Mouse (Mus musculus) liver, embryonic 14.5 days (tissue): ENCODE measurements around the gene Fhl2. TPM values are rescaled to one million over a fixed set of nuclear protein-coding genes. Genes with fewer than 3 reads are reported as not detected.

Experiments used
- ATAC-seq: fragments of 200-750 bp; cut with Nextera tagmentation; 2 replicates; pipeline ENCODE4 v1.8.0; 2017; ENCODE audit warnings: moderate number of reproducible peaks, mild to moderate bottlenecking, moderate library complexity; ENCODE audit not compliant: insufficient read depth
- DNase-seq, 3 experiments: peaks; one replicate each; pipeline ENCODE4 v3.0.0-alpha.2; 2012 to 2013; ENCODE audit warnings: low read depth in 3 of 3, low spot score in 3 of 3
- H3K27ac ChIP-seq: fragments of 300-500 bp; sonication (generic); 2 replicates; pipeline ENCODE4 v1.5.1; 2014; ENCODE audit warnings: moderate library complexity, mild to moderate bottlenecking, control low read depth, inconsistent platforms
- H3K27me3 ChIP-seq: fragments of 300-500 bp; sonication (generic); 2 replicates; pipeline ENCODE4 v1.6.1; 2014; ENCODE audit warnings: mild to moderate bottlenecking, low read length, moderate library complexity; ENCODE audit not compliant: control insufficient read depth, insufficient read depth
- H3K36me3 ChIP-seq: fragments of 300-500 bp; sonication (generic); replicated peaks from 2 replicates; pipeline ENCODE4 v1.6.1; 2014; ENCODE audit warnings: low read depth; ENCODE audit not compliant: control insufficient read depth, insufficient read depth
- H3K4me1 ChIP-seq, 2 experiments: fragments of 200-500 bp in 1 of 2; fragments of 300-500 bp in 1 of 2; sonication (generic) in 1 of 2; replicated peaks; 2 replicates each; pipeline ENCODE4 v1.6.1; 2012 to 2014; ENCODE audit warnings: antibody characterized with exemption in 1 of 2, inconsistent platforms in 1 of 2, low read length in 1 of 2; ENCODE audit not compliant: control insufficient read depth in 2 of 2, insufficient read depth in 2 of 2
- H3K4me2 ChIP-seq: fragments of 300-500 bp; sonication (generic); 2 replicates; pipeline ENCODE4 v1.6.1; 2014; ENCODE audit warnings: low read depth, mild to moderate bottlenecking, control low read depth, moderate library complexity
- H3K4me3 ChIP-seq, 2 experiments: fragments of 200-500 bp in 1 of 2; fragments of 300-500 bp in 1 of 2; sonication (generic) in 1 of 2; 2 replicates each; pipeline ENCODE4 v1.5.1; 2012 to 2014; ENCODE audit warnings: low read depth in 2 of 2, low read length in 2 of 2, mild to moderate bottlenecking in 2 of 2, control low read depth in 1 of 2, inconsistent platforms in 1 of 2, moderate library complexity in 1 of 2; ENCODE audit not compliant: insufficient read depth in 1 of 2
- H3K9ac ChIP-seq: fragments of 300-500 bp; sonication (generic); replicated peaks from 2 replicates; pipeline ENCODE4 v1.6.1; 2014; ENCODE audit warnings: mild to moderate bottlenecking, control low read depth, moderate library complexity
- H3K9me3 ChIP-seq: fragments of 300-500 bp; sonication (generic); 2 replicates; pipeline ENCODE4 v1.6.1; 2016; ENCODE audit warnings: low read length, mixed read lengths; ENCODE audit not compliant: control insufficient read depth
- CTCF ChIP-seq: IDR thresholded peaks from 2 replicates; pipeline ENCODE4 v1.5.1; 2016; ENCODE audit warnings: antibody characterized with exemption, low read depth, control low read depth
- EP300 ChIP-seq: IDR thresholded peaks from 2 replicates; pipeline ENCODE4 v1.6.1; 2016; ENCODE audit warnings: antibody characterized with exemption, low read depth
- WGBS: fragments of 180-500 bp; shearing (Covaris S2); extraction: QIAGEN DNeasy Blood & Tissue Kit; methylation state at CpG from one replicate; pipeline ENCODE4 v1.1.7; 2014; ENCODE audit not compliant: insufficient replicate concordance; 5-methylcytosine and 5-hydroxymethylcytosine counted together
- polyA plus RNA-seq, 2 experiments: library from polyadenylated mRNA; depleted of rRNA in 1 of 2; stranded (reverse) in 1 of 2; unstranded in 1 of 2; fragments of >200 nt; fragmentation: Nextera tagmentation in 1 of 2; extraction: Ambion mirVana in 1 of 2; gene quantifications; 2 replicates each; pipeline versions ENCODE4 v1.2.1 to v1.2.3; 2012 to 2014

Fhl2 gene
- polyA plus RNA-seq, 2 experiments: 2.3 to 2.9 TPM

DNA sequence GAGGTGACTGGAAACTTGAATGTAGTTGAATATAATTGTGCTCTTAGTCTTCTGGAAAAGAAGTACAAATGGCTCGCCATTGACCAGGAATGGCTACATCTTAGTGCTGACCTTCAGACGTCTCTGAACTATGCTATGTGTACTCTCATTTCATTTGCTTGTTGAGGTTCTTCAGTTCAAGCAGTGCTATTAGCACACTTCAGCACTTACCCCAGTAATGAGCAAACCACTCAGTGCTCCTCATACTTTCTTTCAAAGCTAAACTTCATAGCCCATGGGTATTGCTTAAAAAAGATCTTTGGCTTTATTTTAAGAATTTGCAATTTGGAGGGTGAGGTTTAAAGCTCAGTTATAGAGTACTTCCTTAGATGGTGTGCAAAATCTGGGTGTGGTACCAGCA is 88.1 kb downstream of the Fhl2 start:
- peaks cover 2% of the 10 kb centered on the region for H3K36me3 ChIP-seq
- TF ChIP-seq EP300 (no peak), CTCF (no peak)
- WGBS: 49% methylated on average over 2 of the region's 2 CpGs
- DNase-seq (no peak), ATAC-seq (no peak)
- no peak overlapping the region for H3K4me3 ChIP-seq
- 0 out of 4 replicates have a peak, but pooled peaks cover 0 to 3% of the 10 kb centered on the region in 2 experiments for H3K4me1 ChIP-seq
- H3K4me2 ChIP-seq: no peak overlapping the region
- H3K27me3 ChIP-seq: no peaks in the 10 kb centered on the region
- no peaks in the 10 kb centered on the region for H3K9me3 ChIP-seq
- H3K9ac ChIP-seq: no peak overlapping the region
- H3K27ac ChIP-seq: no peak overlapping the region

DNA sequence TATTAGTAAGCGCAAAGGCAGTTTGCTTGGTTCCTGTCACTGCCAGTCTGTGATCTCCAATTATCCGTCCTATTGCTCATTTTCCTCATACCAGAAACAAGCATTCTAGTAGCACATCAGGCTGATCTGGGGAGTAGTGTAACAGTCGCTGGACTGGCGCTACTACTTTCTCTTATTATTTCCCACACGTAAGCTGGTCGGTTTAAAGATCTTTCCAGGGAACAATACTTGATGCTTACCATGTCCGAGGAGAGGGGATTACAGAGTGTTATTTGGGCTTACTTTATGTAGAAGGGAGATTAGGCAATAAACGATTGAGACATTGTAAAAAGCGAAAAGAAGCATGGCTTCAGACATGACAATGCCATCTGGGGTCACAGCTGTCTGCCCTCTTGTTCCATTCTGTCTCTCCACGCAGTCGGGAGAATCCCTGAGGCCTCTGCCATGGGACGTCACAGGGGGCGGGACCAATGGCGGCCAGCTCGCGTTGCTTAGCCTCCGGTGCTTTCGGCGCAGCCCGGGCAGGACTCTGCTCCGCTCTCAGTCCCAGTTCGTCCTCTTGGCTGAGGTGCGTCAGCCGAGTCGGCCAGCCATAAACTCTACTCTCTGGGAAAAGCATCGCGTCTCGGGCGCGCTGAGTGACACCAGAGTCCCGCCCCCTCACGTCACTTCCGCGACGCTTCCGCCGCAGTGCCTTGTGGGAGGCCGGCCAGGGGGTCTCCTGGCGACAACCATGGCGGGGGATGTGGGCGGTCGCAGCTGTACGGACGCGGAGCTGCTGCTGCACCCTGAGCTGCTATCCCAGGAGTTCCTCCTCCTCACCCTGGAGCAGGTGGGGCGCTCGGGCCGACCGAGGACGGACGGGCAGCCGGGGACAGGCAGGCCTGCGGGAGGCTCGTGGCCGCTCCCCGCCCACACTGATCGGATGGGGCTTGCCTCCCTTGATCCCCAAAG is 98.5 kb downstream of the Fhl2 start, which contains the start of the genes Tgfbrap1 and AI597479:
Gene Tgfbrap1, minus strand, starts transcription at position 607 of the 954 bp plus-strand sequence.
Gene AI597479, plus strand, starts transcription at position 680 of the 954 bp plus-strand sequence.
- peaks cover 3% of the 10 kb centered on the region; the same call in 1 of the 2 replicates for H3K36me3 ChIP-seq
- ATAC-seq (peak; percentile 92), DNase-seq (peak; percentile 62 to 75 (median 66))
- peak within 1 kb of the TSS; percentile 97 for H3K4me2 ChIP-seq
- H3K4me1 ChIP-seq: peaks cover 2 to 5% of the 10 kb centered on the region in 2 experiments
- peak within 1 kb of the TSS; percentile 92 for H3K9ac ChIP-seq
- 2% methylated on average over 56 of the region's 57 CpGs for WGBS
- no peak for TF ChIP-seq EP300
- no peak; the same call in 1 of the 2 replicates for TF ChIP-seq CTCF
- H3K4me3 ChIP-seq: peak within 1 kb of the TSS; percentile 75 to 91
- no peaks in the 10 kb centered on the region for H3K9me3 ChIP-seq
- H3K27ac ChIP-seq: peak within 1 kb of the TSS; percentile 90
- no peaks in the 10 kb centered on the region for H3K27me3 ChIP-seq

DNA sequence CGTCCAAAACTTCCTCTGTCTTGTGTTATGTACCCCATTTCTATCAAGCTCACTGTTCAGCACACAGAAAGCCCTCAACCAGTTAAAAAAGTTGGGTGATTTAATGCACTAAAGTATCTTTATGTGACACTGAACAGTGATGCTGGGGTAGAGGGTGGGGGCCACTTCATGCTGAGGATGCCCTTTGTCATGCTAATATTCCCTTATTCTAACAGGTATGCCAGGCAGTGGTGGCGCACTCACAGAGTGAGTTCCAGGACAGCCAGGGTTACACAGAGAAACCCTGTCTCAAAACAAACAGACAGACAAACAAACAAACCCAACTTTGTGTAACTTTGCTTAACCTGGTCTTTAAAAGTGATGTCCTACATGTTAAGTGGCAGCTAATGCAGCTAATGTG is 102.6 kb downstream of the Fhl2 start:
- no peak overlapping the region for H3K27ac ChIP-seq
- no peak overlapping the region for H3K9ac ChIP-seq
- no peaks in the 10 kb centered on the region for H3K36me3 ChIP-seq
- H3K4me1 ChIP-seq: peaks cover 6 to 9% of the 10 kb centered on the region in 2 experiments; a peak in 3 of 4 replicates
- ATAC-seq: no peak
- TF ChIP-seq EP300 (no peak), CTCF (no peak)
- no peak for DNase-seq
- H3K4me3 ChIP-seq: no peak overlapping the region
- no peaks in the 10 kb centered on the region for H3K9me3 ChIP-seq
- no peak overlapping the region for H3K4me2 ChIP-seq
- no peaks in the 10 kb centered on the region for H3K27me3 ChIP-seq
- 81% methylated on average over 2 of the region's 2 CpGs for WGBS

DNA sequence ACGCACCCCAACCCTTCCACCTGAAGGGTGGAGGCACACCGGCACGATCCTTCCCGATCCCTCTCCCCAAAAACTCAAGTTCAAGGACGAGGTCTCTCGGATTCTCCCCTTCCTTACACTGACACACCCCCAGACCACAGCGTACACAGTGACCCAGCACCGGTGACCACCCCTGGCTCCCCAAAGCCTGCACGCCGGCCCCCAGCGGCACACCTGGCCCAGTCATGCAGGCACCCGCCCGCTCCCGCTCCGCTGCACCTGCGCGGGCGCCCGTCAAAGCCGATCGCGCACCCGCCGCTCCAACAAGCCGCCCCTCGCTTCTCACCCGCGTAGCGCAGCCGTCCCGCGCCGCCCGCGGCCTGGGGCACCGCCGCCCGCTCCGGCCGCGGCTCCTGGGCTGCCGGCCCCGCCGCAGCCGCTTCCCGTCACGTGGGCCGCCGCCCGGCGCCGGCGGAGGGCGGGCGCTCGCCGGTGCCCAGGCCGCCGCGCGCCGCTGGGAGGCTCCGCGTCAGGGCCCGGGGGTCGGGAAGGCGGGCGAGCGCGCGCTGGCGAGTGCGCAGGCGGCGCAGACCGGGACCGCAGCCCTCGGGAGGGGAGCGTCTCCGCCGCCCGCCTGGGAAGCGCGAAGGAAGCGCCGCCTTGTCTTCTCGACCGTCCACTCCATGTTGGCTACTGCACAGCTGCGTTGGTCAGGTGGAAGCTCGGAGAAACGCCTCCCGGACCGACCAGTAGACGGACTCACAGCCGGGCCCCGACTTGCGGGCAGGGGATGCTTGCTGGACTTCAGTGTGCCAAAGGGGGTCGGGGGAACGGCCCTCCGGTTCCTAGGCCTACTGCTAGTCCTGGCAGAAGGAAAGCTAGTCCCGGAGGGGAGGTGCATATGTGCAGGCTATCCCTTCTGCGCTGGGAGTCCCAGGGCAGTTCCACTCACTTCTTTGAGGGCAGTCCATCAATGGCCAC is 104.4 kb downstream of the Fhl2 start:
- peak overlapping the region; percentile 80 to 90 for H3K4me3 ChIP-seq
- no peaks in the 10 kb centered on the region for H3K36me3 ChIP-seq
- peak overlapping the region; percentile 88 for H3K9ac ChIP-seq
- no peaks in the 10 kb centered on the region for H3K9me3 ChIP-seq
- H3K27ac ChIP-seq: no peak overlapping the region
- peak; percentile 23 to 42 (median 37) for DNase-seq
- H3K27me3 ChIP-seq: no peaks in the 10 kb centered on the region
- H3K4me1 ChIP-seq: peaks cover 4 to 9% of the 10 kb centered on the region in 2 experiments; a peak in 3 of 4 replicates
- ATAC-seq: peak; percentile 88
- under 1% methylated on average over 102 of the region's 102 CpGs for WGBS
- peak overlapping the region; percentile 90 for H3K4me2 ChIP-seq
- TF ChIP-seq EP300 (no peak), CTCF (no peak)
